Mouse (Mus musculus) liver (tissue): ENCODE measurements around the gene Slc24a5.
A peak's percentile ranks its signal among the peaks of the same experiment; 100 is the strongest.

Experiments
- DNase-seq: peaks from one replicate; pipeline ENCODE4 v3.0.0-alpha.2; 2020; ENCODE audit warnings: mixed read lengths

The Slc24a5 gene

DNA sequence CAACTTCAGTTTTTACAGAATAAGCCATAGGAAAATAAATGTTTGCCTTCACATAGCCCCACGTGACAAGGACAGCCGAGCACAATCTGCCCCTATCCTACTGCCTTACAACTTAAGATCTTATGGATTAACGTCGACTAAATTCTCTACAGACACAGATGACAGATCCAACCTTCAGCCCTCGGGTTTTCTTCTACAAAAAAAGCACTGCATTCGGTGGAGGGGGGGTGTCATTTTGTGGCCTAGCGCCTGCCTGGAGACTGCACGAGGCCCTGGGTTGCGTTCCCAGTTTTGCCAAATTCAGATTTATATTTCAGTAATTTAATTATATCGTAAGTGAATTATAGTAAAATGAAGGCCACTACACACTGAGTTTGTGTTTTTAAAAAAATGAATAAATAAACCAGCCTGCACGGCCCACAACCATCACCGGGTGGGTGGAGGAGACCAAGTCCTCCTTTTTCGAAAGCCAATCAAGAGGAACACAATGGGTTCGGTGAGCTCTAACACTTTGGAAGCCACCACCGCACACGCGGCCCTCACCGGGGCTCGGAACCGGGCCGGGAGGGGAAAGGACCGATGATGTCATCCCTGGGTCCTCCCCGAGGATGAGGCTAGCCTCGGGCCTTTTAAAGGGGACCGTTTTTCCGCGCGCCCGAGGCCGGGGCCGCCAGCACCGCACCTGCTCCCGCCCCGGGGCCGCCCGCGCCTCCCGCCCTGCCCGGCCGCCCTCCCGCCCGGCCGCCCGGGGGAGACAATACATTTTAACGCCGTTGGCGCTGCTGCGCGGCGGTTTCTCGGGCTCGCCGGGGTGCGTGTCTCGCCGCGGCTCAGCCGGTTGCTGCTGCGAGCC is 54.9 kb downstream of the Slc24a5 start:
- DNase-seq: peak; percentile 56

DNA sequence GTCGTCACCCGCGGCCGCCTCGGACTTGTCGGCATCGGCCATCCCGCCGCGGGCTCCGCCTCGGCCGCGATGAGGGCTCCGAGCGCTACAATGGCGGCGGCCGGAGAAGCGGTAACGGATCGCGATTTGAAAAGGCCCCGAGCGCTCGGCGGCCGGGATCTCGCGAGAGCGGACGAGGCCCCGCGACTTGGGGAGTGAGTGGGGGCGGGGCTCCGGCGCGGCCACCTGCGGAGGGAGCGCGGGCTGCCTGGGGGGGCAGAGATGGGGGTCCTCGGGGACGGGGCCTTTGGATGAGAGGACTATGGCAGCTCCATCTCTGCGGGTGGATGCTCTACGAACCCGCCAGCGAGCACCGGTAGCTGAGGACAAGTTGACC is 55.5 kb downstream of the Slc24a5 start, which contains the start of gene Myef2:
TSS of gene Myef2 (minus strand) at position 185 of the 376 bp plus-strand sequence.
- DNase-seq: peak; percentile 91

GRCm38 (mm10) chr2:125125824-125126223 is 57.9 kb downstream of the Slc24a5 start:
- DNase-seq: no peak

DNA sequence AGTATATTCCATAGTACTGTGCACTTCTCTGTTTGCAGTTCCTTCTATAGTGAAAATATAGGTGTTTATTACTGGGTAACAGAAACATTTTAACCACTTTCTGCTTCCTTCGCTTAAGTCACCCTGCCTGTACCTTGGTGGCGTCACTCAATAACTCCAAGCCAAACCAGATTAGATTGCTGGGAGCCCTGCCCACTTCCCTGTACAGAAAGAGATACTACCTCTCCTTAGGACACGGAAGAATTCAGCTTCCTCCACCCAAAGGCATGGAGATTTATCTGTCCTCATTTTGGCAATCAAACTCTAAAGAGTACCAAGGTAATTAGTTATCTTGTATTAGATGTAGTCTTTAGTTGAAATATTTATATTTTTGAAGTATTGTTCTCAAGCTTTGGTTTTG is 58.9 kb downstream of the Slc24a5 start:
- no peak for DNase-seq

DNA sequence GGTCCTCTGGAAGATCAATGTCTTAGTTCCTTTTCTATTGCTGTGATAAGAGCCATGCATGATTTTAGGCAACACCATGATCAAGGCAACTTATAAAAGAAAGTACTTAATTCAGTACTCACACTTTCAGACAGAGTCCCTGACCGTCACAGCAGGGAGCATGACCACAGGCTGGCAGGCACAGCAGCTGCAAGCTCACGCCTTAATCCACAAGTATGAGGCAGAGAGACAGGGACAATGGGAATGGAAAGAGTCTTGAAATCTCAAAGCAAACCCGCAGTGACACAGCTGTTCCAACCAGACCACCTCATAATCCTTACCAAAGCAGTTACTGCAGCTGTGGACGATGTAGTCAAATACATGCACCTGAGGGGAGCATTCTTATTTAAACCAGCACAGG is 66.2 kb downstream of the Slc24a5 start:
- DNase-seq: no peak

GRCm38 (mm10) chr2:125135903-125136811 is 68.2 kb downstream of the Slc24a5 start, which contains the start of gene Ctxn2:
TSS of gene Ctxn2 (plus strand) at chr2:125136692.
- peak; percentile 80 for DNase-seq

DNA sequence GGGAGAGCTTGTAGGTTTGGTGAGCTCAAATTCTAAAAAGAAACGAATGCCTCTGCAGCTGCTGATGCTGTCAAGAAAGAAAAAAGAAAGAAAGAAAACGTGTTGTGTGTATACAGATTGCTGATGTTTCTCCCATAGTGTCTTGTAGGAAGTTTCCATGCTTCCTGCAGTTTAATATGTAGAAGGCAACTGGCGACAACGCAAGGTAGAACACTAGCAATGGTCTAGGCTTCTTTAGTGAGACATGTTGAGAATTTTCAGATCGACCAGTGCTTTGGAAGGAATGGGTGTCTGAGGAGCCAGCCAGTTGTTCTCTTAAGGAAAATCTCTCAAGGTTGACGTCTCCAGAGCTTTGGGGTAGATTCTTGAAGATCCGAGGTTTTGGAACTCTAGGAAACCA is 68.9 kb downstream of the Slc24a5 start:
- DNase-seq: no peak
